Mouse (Mus musculus): ENCODE measurements around the gene Phf10. TPM values are rescaled to one million over a fixed set of nuclear protein-coding genes. Genes with fewer than 3 reads are reported as not detected.

Phf10 gene
- 51.8 TPM for polyA plus RNA-seq (2014; fragmentation: Illumina TruSeq; extraction: RNeasy Lipid Tissue Mini Kit (QIAGEN cat#74804); ENCODE audit: low read depth, low replicate concordance)

DNA sequence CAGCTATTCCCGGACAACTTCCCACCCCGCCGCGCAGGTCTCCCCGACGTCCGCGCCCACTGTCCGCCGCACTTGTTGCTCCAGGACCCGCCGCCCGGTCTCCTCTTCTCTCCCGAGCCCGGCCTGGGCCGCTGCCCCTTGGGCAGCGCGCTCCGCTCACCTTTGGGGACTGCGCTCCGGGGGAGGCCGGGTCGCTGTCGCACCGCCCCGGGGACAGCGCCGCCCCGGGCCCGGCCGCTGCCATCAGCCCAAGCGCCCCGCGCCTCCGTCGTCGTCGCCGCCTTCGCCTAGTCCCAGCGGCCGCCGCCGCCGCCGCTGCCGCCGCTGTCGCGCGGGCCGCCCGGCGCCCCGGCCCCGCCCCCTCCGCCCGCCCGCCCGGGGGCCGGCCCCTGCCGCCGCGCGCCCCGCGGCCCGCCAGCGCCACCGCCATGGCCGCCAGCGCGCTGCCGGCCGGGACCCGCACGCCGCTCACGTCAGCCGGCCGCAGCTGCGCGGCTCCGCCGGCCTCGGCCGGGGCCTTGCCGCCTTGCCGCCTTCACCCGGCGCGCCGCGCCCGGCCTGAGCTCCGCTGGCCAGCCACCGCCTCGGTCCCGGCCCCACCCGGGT, at the start of gene Phf10:
Phf10 (minus strand) TSS at position 323 of the 606 bp plus-strand sequence.

DNA sequence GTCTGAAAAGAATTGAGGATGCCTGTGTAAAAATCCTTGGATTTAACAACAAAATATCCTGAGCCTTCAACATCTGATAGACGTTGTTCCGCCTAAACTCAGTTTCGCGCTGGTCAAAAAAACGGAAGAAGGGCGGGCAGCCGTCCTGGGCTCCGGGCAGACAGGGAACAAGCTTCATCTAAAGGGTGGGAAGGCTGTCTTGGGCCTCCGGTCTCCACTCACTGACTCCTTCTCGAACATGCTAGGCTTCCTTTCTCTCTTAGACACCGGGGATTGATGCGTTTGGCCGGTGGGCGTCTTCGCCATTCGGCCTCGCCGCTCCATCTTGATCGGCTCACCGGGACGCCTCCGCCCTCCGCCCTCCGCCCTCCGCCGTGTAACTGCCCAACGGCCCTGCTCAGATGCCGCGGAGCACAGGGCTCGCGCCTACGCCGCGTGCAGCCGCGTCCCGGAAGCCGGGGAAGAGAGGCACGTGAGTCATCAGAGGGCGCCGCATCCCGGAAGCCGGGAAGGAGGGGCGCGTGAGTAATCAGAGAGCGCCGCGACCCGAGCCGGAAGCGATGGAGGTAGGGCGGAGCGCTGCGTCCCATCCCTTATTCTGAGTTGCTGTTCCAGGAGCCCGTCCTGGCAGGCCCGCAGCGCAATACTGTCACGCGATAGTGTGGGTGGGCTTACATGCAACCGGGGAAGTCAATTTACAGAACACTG, 48.8 kb upstream of the Phf10 start, which contains the start of gene Gm3435:
Gm3435 (plus strand) TSS at position 471 of the 708 bp plus-strand sequence.

DNA sequence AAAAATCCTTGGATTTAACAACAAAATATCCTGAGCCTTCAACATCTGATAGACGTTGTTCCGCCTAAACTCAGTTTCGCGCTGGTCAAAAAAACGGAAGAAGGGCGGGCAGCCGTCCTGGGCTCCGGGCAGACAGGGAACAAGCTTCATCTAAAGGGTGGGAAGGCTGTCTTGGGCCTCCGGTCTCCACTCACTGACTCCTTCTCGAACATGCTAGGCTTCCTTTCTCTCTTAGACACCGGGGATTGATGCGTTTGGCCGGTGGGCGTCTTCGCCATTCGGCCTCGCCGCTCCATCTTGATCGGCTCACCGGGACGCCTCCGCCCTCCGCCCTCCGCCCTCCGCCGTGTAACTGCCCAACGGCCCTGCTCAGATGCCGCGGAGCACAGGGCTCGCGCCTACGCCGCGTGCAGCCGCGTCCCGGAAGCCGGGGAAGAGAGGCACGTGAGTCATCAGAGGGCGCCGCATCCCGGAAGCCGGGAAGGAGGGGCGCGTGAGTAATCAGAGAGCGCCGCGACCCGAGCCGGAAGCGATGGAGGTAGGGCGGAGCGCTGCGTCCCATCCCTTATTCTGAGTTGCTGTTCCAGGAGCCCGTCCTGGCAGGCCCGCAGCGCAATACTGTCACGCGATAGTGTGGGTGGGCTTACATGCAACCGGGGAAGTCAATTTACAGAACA, 17.4 kb upstream of the Phf10 start, which contains the start of the genes 9030025P20Rik and Gm3417:
9030025P20Rik (plus strand) TSS at position 107 of the 677 bp plus-strand sequence.
Gm3417 (minus strand) TSS at position 429 of the 677 bp plus-strand sequence.

DNA sequence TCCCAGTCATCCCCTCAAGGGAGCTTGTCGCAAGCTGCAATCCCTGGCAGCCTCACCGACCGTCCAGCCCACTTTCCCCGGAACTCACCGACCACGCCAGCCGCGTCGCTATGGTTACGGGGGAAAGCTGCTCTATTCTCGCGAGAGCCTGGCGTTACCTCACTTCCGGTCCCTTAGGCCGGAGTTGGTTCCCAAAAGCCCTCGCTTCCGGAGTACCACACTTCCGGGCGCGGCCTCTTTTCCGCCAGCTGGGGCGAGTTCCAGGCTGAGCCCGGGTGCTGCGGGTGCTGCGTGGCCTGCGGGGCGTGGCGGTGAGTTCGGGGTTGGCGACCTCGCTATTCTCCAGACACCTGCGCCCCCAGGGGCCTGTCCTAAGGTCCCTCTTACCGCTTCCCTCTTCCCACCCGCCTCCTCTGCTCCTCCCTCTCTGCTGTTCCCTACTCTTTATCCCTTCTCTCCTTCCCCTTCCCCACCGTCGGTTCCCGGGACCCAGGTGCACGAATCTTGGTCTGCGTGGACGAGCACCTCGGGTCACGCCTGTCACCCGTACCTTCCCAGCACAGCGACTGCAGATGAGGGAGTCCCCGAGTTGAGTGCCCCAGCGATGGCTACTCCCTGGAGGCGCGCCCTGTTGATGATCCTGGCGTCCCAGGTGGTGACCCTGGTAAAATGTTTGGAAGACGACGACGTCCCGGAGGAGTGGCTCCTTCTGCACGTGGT, 17.9 kb downstream of the Phf10 start, which contains the start of the genes Wdr27 and 1600012H06Rik:
Wdr27 (minus strand) TSS at position 150 of the 720 bp plus-strand sequence.
1600012H06Rik (plus strand) TSS at position 176 of the 720 bp plus-strand sequence.

Other genes starting within 250 kb of the Phf10 start
- gene Wdr27, start 18.1 kb downstream of the Phf10 start, polyA plus RNA-seq (2014; fragmentation: Illumina TruSeq; extraction: RNeasy Lipid Tissue Mini Kit (QIAGEN cat#74804); ENCODE audit: low read depth, low replicate concordance): 14.2 TPM
- 27.2 TPM for gene 1600012H06Rik, start 18.1 kb downstream of the Phf10 start, polyA plus RNA-seq (2014; fragmentation: Illumina TruSeq; extraction: RNeasy Lipid Tissue Mini Kit (QIAGEN cat#74804); ENCODE audit: low read depth, low replicate concordance)
- gene 9030025P20Rik, start 17.2 kb upstream of the Phf10 start, polyA plus RNA-seq (2014; fragmentation: Illumina TruSeq; extraction: RNeasy Lipid Tissue Mini Kit (QIAGEN cat#74804); ENCODE audit: low read depth, low replicate concordance): 12.2 TPM
- 30.8 TPM for gene Gm3417, start 17.5 kb upstream of the Phf10 start, polyA plus RNA-seq (2014; fragmentation: Illumina TruSeq; extraction: RNeasy Lipid Tissue Mini Kit (QIAGEN cat#74804); ENCODE audit: low read depth, low replicate concordance)
- gene Gm3435, start 48.9 kb upstream of the Phf10 start, polyA plus RNA-seq (2014; fragmentation: Illumina TruSeq; extraction: RNeasy Lipid Tissue Mini Kit (QIAGEN cat#74804); ENCODE audit: low read depth, low replicate concordance): 6.9 TPM
- 63.7 TPM for gene Ermard, start 79.9 kb upstream of the Phf10 start, polyA plus RNA-seq (2014; fragmentation: Illumina TruSeq; extraction: RNeasy Lipid Tissue Mini Kit (QIAGEN cat#74804); ENCODE audit: low read depth, low replicate concordance)
- gene Tcte3, start 80.2 kb upstream of the Phf10 start, polyA plus RNA-seq (2014; fragmentation: Illumina TruSeq; extraction: RNeasy Lipid Tissue Mini Kit (QIAGEN cat#74804); ENCODE audit: low read depth, low replicate concordance): 23.1 TPM
- 24.5 TPM for gene Gm3448, start 80.3 kb upstream of the Phf10 start, polyA plus RNA-seq (2014; fragmentation: Illumina TruSeq; extraction: RNeasy Lipid Tissue Mini Kit (QIAGEN cat#74804); ENCODE audit: low read depth, low replicate concordance)